Mouse (Mus musculus) intestine, postnatal 0 days (tissue): ENCODE data around the gene Tex22. TPM values are rescaled to one million over a fixed set of nuclear protein-coding genes. Genes with fewer than 3 reads are reported as not detected.

ENCODE experiments used
- ATAC-seq: fragments of 200-750 bp; cut with Nextera tagmentation; 2 replicates; pipeline ENCODE4 v1.8.0; 2017; ENCODE audit warnings: mild to moderate bottlenecking, moderate TSS enrichment, moderate library complexity
- H3K27ac ChIP-seq: fragments of 300-500 bp; sonication (generic); 2 replicates; pipeline ENCODE4 v1.5.1; 2014; ENCODE audit warnings: mild to moderate bottlenecking, low read depth, low read length, moderate library complexity
- H3K27me3 ChIP-seq: fragments of 300-500 bp; sonication (generic); replicated peaks from 2 replicates; pipeline ENCODE4 v1.6.1; 2014; ENCODE audit warnings: low read length, mixed read lengths; ENCODE audit not compliant: control insufficient read depth, insufficient read depth
- H3K36me3 ChIP-seq: fragments of 300-500 bp; sonication (generic); 2 replicates; pipeline ENCODE4 v1.6.1; 2014; ENCODE audit warnings: mild to moderate bottlenecking, moderate library complexity; ENCODE audit not compliant: control insufficient read depth, insufficient read depth
- H3K4me1 ChIP-seq: fragments of 300-500 bp; sonication (generic); replicated peaks from 2 replicates; pipeline ENCODE4 v1.6.1; 2014; ENCODE audit warnings: antibody characterized with exemption, low read length, mixed read lengths; ENCODE audit not compliant: control insufficient read depth, insufficient read depth
- H3K4me2 ChIP-seq: fragments of 300-500 bp; sonication (generic); replicated peaks from 2 replicates; pipeline ENCODE4 v1.6.1; 2014; ENCODE audit warnings: low read depth, mild to moderate bottlenecking, moderate library complexity
- H3K4me3 ChIP-seq: fragments of 300-500 bp; sonication (generic); 2 replicates; pipeline ENCODE4 v1.5.1; 2014; ENCODE audit warnings: low read depth, low read length
- H3K9ac ChIP-seq: fragments of 300-500 bp; sonication (generic); 2 replicates; pipeline ENCODE4 v1.6.1; 2014; ENCODE audit warnings: mild to moderate bottlenecking, low read depth, low read length
- H3K9me3 ChIP-seq: fragments of 300-500 bp; sonication (generic); 2 replicates; pipeline ENCODE4 v1.6.1; 2016; ENCODE audit warnings: mixed run types; ENCODE audit not compliant: control insufficient read depth
- CTCF ChIP-seq: sonication (generic); IDR thresholded peaks from 2 replicates; pipeline ENCODE4 v1.5.1; 2016; ENCODE audit warnings: low read depth, mild to moderate bottlenecking, control low read depth, antibody characterized with exemption, moderate library complexity
- WGBS: fragments of 180-500 bp; shearing (Covaris S2); extraction: QIAGEN DNeasy Blood & Tissue Kit; methylation state at CpG from one replicate; pipeline ENCODE4 v1.1.7; 2014; 5-methylcytosine and 5-hydroxymethylcytosine counted together
- polyA plus RNA-seq: library from polyadenylated mRNA; unstranded; fragments of >200 nt; fragmentation: Nextera tagmentation; extraction: Ambion mirVana; gene quantifications from 2 replicates; pipeline ENCODE4 v1.2.1, GENCODE M21; 2015

Gene Tex22
- polyA plus RNA-seq, 1 experiment from 2014 or later, result not detected

- H3K27ac ChIP-seq, result peak within 1 kb of the TSS; percentile 71
Measured at GRCm38 (mm10) chr12:113097749-113098281, 23.5 kb downstream of the Tex22 start, which contains the start of gene Mta1. Gene Mta1, plus strand, starts transcription at chr12:113098278.

GRCm38 (mm10) chr12:113098530-113099151 lies 24.3 kb downstream of the Tex22 start:
- 1% methylated on average over 39 of the region's 60 CpGs for WGBS
- ATAC-seq, result peak; percentile 23; the same call in 1 of the 2 replicates
- Histone ChIP-seq H3K4me3 (peak overlapping the region; percentile 82), H3K4me2 (peak overlapping the region; percentile 98), H3K4me1 (no peaks in the 10 kb centered on the region), H3K9ac (peak overlapping the region; percentile 97), H3K27ac (peak overlapping the region; percentile 71), H3K9me3 (no peaks in the 10 kb centered on the region), H3K27me3 (no peaks in the 10 kb centered on the region), H3K36me3 (no peaks in the 10 kb centered on the region; the same call in 1 of the 2 replicates)
- no peak for TF ChIP-seq CTCF

More at GRCm38 (mm10) chr12:113097749-113098281, 23.5 kb downstream of the Tex22 start, which contains the start of gene Mta1:
- no peaks in the 10 kb centered on the region; the same call in 1 of the 2 replicates for H3K36me3 ChIP-seq
- H3K27me3 ChIP-seq, result no peaks in the 10 kb centered on the region
- 3% methylated on average over 27 of the region's 53 CpGs for WGBS
- ATAC-seq, result peak; percentile 41
- no peak for TF ChIP-seq CTCF
- peak within 1 kb of the TSS; percentile 97 for H3K9ac ChIP-seq
- peak within 1 kb of the TSS; percentile 98 for H3K4me2 ChIP-seq
- H3K4me3 ChIP-seq, result peak within 1 kb of the TSS; percentile 82
- no peaks in the 10 kb centered on the region for H3K4me1 ChIP-seq
- no peaks in the 10 kb centered on the region for H3K9me3 ChIP-seq

GRCm38 (mm10) chr12:113099470-113100237 lies 25.4 kb downstream of the Tex22 start:
- Histone ChIP-seq H3K4me3 (peak overlapping the region; percentile 82), H3K27me3 (no peaks in the 10 kb centered on the region), H3K4me1 (no peaks in the 10 kb centered on the region), H3K9me3 (no peaks in the 10 kb centered on the region), H3K27ac (0 out of 2 replicates have a peak overlapping the region, but pooled peaks have one; percentile 71), H3K4me2 (peak overlapping the region; percentile 98), H3K9ac (no peak overlapping the region), H3K36me3 (no peaks in the 10 kb centered on the region; the same call in 1 of the 2 replicates)
- ATAC-seq, result no peak
- TF ChIP-seq CTCF, result no peak
- 40% methylated on average over 6 of the region's 6 CpGs for WGBS

- Histone ChIP-seq H3K4me1 (no peaks in the 10 kb centered on the region), H3K9ac (no peak overlapping the region), H3K4me2 (no peak overlapping the region), H3K27me3 (no peaks in the 10 kb centered on the region), H3K36me3 (no peaks in the 10 kb centered on the region; the same call in 1 of the 2 replicates), H3K4me3 (no peak overlapping the region), H3K27ac (no peak overlapping the region), H3K9me3 (no peaks in the 10 kb centered on the region)
- no peak for ATAC-seq
- WGBS, result 66% methylated on average over 5 of the region's 5 CpGs
- TF ChIP-seq CTCF, result no peak
Measured at GRCm38 (mm10) chr12:113100448-113101076, 26.3 kb downstream of the Tex22 start.

- Histone ChIP-seq H3K27ac (no peak overlapping the region), H3K4me1 (no peaks in the 10 kb centered on the region), H3K36me3 (no peaks in the 10 kb centered on the region; the same call in 1 of the 2 replicates), H3K4me2 (no peak overlapping the region), H3K4me3 (no peak overlapping the region), H3K9ac (no peak overlapping the region), H3K9me3 (no peaks in the 10 kb centered on the region), H3K27me3 (no peaks in the 10 kb centered on the region)
- no peak for TF ChIP-seq CTCF
- 79% methylated on average over 9 of the region's 9 CpGs for WGBS
- no peak for ATAC-seq
Measured at GRCm38 (mm10) chr12:113101251-113101960, 27.1 kb downstream of the Tex22 start.
